Comparison of ENCODE assay signal across 8 mouse cellular contexts in the genomic region with DNA sequence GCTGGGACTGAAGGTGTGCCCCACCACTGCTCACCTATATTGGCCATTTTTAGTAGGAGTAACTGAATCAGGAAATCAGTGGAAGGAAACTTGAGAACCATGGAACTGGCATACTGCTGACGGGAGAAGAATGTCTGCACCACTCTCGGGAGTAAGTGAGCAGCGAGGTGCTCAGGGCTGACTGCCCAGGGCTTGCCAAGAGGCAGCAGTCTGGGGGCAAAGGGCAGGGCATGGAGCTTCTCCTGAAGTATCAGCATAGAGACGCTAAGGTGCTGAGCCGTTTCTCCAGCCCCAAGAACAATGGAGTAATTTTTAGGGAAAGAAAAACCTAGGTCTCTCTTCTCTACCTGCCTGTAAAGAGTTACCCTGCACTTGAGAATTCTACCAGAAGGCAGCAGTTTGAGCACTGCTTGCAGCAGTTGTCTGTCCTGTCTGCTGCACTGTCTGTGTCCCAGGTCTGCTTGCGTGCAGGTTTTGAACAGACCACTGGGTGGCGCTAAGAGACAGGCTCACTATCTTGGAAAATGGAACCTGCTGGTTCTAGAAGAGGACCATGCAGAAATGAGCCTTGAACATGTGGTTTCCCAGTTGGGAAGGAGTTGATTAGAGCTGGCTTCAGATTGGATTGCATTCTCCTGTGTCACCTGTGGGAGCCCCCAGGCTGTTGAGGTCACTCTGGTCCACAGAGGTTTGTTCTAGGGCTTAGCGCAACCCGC. TPM values are rescaled to one million over a fixed set of nuclear protein-coding genes. Genes with fewer than 3 reads are reported as not detected.
DNase-seq lines count a peak whose midpoint lies in the region; ATAC-seq and TF ChIP-seq lines count a peak whose summit lies in the region.

No protein-coding gene starts in this region.

- 62% methylated on average over 9 of the region's 9 CpGs for WGBS in cerebellum, adult 2 months
- 69% methylated on average over 9 of the region's 9 CpGs for WGBS in forebrain, embryonic 15.5 days
- WGBS in hindbrain, embryonic 13.5 days, result 63% methylated on average over 9 of the region's 9 CpGs
- WGBS in lung, postnatal 0 days, result 59% methylated on average over 9 of the region's 9 CpGs

- peak; percentile 88 for DNase-seq in NIH3T3 (ENCODE audit: low read depth)
- peak; percentile 76 to 86 for DNase-seq in cerebellum, adult 2 months
- peak; percentile 69 for DNase-seq in layer of hippocampus, adult 9-11 months
- DNase-seq in lung, postnatal 0 days (ENCODE audit: low spot score), result peak; percentile 77
- DNase-seq in retina, embryonic 14.5 days (ENCODE audit: low spot score), result peak; percentile 87
- peak; percentile 66 to 74 for DNase-seq in thymus, postnatal 36 days

- peak; percentile 98 for TF ChIP-seq CTCF in cerebellum, adult 2 months (IDR thresholded peaks at IDR 0.05; ENCODE audit: borderline replicate concordance, insufficient read depth, low read depth, low read length)
- TF ChIP-seq CTCF in lung, postnatal 0 days (IDR thresholded peaks at IDR 0.05), result peak; percentile 97

- H3K27ac ChIP-seq in cerebellum, adult 2 months (ENCODE audit: insufficient read depth, low read length), result no peak overlapping the region
- no peak overlapping the region for H3K27ac ChIP-seq in forebrain, embryonic 15.5 days (replicated peaks)
- no peak overlapping the region for H3K27ac ChIP-seq in hindbrain, embryonic 13.5 days
- no peak overlapping the region for H3K27ac ChIP-seq in lung, postnatal 0 days (ENCODE audit: low read length)

- no peak overlapping the region for H3K4me3 ChIP-seq in cerebellum, adult 2 months (replicated peaks; ENCODE audit: insufficient read depth, low read depth, low read length)
- H3K4me3 ChIP-seq in forebrain, embryonic 15.5 days, result no peak overlapping the region
- no peak overlapping the region for H3K4me3 ChIP-seq in hindbrain, embryonic 13.5 days
- no peak overlapping the region for H3K4me3 ChIP-seq in lung, postnatal 0 days (ENCODE audit: low read depth, low read length)

- peaks cover 22% of the 10 kb centered on the region for H3K36me3 ChIP-seq in forebrain, embryonic 15.5 days
- H3K36me3 ChIP-seq in hindbrain, embryonic 13.5 days, result peaks cover 70% of the 10 kb centered on the region
- H3K36me3 ChIP-seq in lung, postnatal 0 days (ENCODE audit: insufficient read depth, low read length), result peaks cover 13% of the 10 kb centered on the region

- H3K4me2 ChIP-seq in forebrain, embryonic 15.5 days (replicated peaks), result no peak overlapping the region
- no peak overlapping the region for H3K4me2 ChIP-seq in hindbrain, embryonic 13.5 days
- no peak overlapping the region for H3K4me2 ChIP-seq in lung, postnatal 0 days (replicated peaks; ENCODE audit: low read depth, low read length)

- H3K9me3 ChIP-seq in forebrain, embryonic 15.5 days, result no peaks in the 10 kb centered on the region
- H3K9me3 ChIP-seq in hindbrain, embryonic 13.5 days, result no peaks in the 10 kb centered on the region
- H3K9me3 ChIP-seq in lung, postnatal 0 days (ENCODE audit: low read length), result no peaks in the 10 kb centered on the region

- H3K9ac ChIP-seq in forebrain, embryonic 15.5 days (replicated peaks), result no peak overlapping the region
- no peak overlapping the region for H3K9ac ChIP-seq in hindbrain, embryonic 13.5 days
- H3K9ac ChIP-seq in lung, postnatal 0 days (replicated peaks; ENCODE audit: low read depth), result no peak overlapping the region

- TF ChIP-seq EP300 in lung, postnatal 0 days (IDR thresholded peaks at IDR 0.05), result no peak

- ATAC-seq in forebrain, embryonic 15.5 days (replicated peaks), result peak; percentile 72
- peak; percentile 23 for ATAC-seq in hindbrain, embryonic 13.5 days (ENCODE audit: low FRiP score)
- ATAC-seq in lung, postnatal 0 days, result peak; percentile 78

- H3K27me3 ChIP-seq in cerebellum, adult 2 months (ENCODE audit: control insufficient read depth, insufficient read depth, low read length), result no peaks in the 10 kb centered on the region
- H3K27me3 ChIP-seq in forebrain, embryonic 15.5 days, result no peaks in the 10 kb centered on the region
- H3K27me3 ChIP-seq in hindbrain, embryonic 13.5 days, result no peaks in the 10 kb centered on the region
- H3K27me3 ChIP-seq in lung, postnatal 0 days (replicated peaks; ENCODE audit: insufficient read depth, low read length), result no peaks in the 10 kb centered on the region

- TF ChIP-seq POLR2A in cerebellum, adult 2 months (IDR thresholded peaks at IDR 0.05; ENCODE audit: borderline replicate concordance, insufficient read depth, low read length), result no peak

- H3K4me1 ChIP-seq in cerebellum, adult 2 months (ENCODE audit: control insufficient read depth, insufficient read depth, low read length), result peaks cover 33% of the 10 kb centered on the region; the same call in 1 of the 2 replicates
- H3K4me1 ChIP-seq in forebrain, embryonic 15.5 days, result peaks cover 3% of the 10 kb centered on the region; the same call in 1 of the 2 replicates
- H3K4me1 ChIP-seq in hindbrain, embryonic 13.5 days (replicated peaks), result peaks cover 25% of the 10 kb centered on the region
- H3K4me1 ChIP-seq in lung, postnatal 0 days (ENCODE audit: insufficient read depth, low read depth, low read length), result no peaks in the 10 kb centered on the region

RNA-seq across cellular contexts. Expression of a gene that starts 33.6 kb away (rescaled TPM):
- polyA plus RNA-seq in cerebellum, adult 2 months (2012; rRNA removed), result 18.7 and 24.4 TPM in 2 replicates
- polyA plus RNA-seq in forebrain, embryonic 15.5 days (2015; fragmentation: Nextera tagmentation; extraction: Ambion mirVana), result not detected in 2 replicates
- polyA plus RNA-seq in hindbrain, embryonic 13.5 days (2015; fragmentation: Nextera tagmentation; extraction: Ambion mirVana), result 1.9 and 4.1 TPM in 2 replicates
- polyA plus RNA-seq in lung, postnatal 0 days (2015; fragmentation: Nextera tagmentation; extraction: Ambion mirVana), result not detected in 2 replicates

RNA-seq across cellular contexts. Expression of a gene that starts 34.1 kb away (rescaled TPM):
- 96.4 and 110 TPM in 2 replicates for polyA plus RNA-seq in cerebellum, adult 2 months (2012; rRNA removed)
- polyA plus RNA-seq in forebrain, embryonic 15.5 days (2015; fragmentation: Nextera tagmentation; extraction: Ambion mirVana), result 143 and 149 TPM in 2 replicates
- polyA plus RNA-seq in hindbrain, embryonic 13.5 days (2015; fragmentation: Nextera tagmentation; extraction: Ambion mirVana), result 123 and 126 TPM in 2 replicates
- polyA plus RNA-seq in lung, postnatal 0 days (2015; fragmentation: Nextera tagmentation; extraction: Ambion mirVana), result 38.1 and 40.3 TPM in 2 replicates

RNA-seq across cellular contexts. Expression of a gene that starts 48.0 kb away (rescaled TPM):
- 2.4 and 2.6 TPM in 2 replicates for polyA plus RNA-seq in cerebellum, adult 2 months (2012; rRNA removed)
- polyA plus RNA-seq in forebrain, embryonic 15.5 days (2015; fragmentation: Nextera tagmentation; extraction: Ambion mirVana), result 1.1 and 1.2 TPM in 2 replicates
- 3.1 and 3.5 TPM in 2 replicates for polyA plus RNA-seq in hindbrain, embryonic 13.5 days (2015; fragmentation: Nextera tagmentation; extraction: Ambion mirVana)
- 9.7 and 16.8 TPM in 2 replicates for polyA plus RNA-seq in lung, postnatal 0 days (2015; fragmentation: Nextera tagmentation; extraction: Ambion mirVana)

Comparison
In these comparisons a context has a peak if more than half of its experiments do, and no peak if none do; other contexts are left out.
1. ATAC-seq: peak in every context shown above with its lines; median percentile 78 in lung, postnatal 0 days; 72 in forebrain, embryonic 15.5 days; 23 in hindbrain, embryonic 13.5 days.